Mouse (Mus musculus) 3134 (cell line): ENCODE data around the gene Gm15023.
"Not testable (repeated sequence)": the region's sequence is repeated elsewhere in the genome, so short reads cannot be mapped to it uniquely, and the experiment has no call there.

ENCODE experiments used
- DNase-seq: peaks from one replicate; pipeline ENCODE4 v3.0.0-alpha.2; 2011; ENCODE audit warnings: low spot score; ENCODE audit not compliant: insufficient read length; ENCODE audit errors: extremely low read depth

Gene Gm15023

DNA sequence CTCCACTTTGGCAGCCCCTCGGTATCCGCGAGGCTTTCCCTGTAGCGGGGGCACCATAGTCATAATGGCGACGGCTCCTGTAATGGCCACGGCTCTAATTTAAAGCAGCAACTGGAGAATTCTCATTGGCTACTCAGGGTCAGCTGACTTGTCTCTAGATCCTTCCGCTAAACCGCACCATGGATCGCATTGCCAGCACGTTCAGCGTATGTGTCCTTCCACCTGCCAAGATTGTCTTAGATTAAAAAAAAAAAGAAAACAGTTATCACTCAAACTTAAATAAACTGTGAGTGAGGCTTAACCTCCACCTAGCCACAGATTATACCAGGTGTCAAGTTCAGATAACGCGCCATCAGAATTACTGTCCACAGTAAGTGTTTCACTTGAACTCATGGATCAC is at the start of gene Gm15023:
TSS of gene Gm15023 (minus strand) at position 101 of the 400 bp plus-strand sequence.
- DNase-seq: not testable (repeated sequence)

DNA sequence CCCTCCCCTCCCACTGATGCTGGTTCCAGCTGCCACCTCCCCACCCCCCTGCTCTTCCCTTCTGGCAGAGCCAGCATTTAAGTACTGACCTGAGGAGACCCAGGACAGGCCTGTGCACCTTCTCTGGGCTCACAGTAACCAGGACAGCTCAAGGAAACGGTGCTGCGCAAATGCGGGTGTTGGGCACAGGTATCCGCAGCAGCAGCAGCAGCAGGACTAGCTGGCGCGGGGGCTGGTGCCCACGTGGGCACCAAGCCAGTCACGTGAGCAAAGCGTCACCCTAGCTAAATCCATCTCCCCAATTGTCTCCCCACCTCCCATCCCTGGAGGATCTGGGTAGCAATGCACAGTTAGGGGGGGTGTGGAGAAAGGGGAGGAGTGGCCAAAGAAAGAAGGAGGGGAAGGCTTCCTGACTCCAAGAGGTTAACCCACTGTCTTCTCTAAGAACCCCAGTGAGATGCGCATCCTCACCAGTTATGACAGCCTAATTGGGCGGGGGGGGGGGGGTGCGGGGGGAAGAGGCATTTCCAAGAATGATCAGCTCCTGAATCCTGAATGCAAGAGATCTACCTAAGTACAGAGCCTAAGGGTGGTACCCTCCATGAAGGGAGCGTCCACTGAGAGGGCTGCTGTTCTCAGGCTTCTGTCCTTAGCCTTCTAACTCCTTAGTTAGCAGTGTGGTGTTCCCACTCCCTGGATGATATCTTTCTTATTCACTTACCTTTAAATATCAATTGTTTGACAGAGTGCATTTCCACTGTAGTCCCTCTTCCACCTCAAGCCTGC is 33.2 kb upstream of the Gm15023 start, which contains the start of gene Tceal6:
TSS of gene Tceal6 (minus strand) at position 252 of the 786 bp plus-strand sequence.
- no peak for DNase-seq

DNA sequence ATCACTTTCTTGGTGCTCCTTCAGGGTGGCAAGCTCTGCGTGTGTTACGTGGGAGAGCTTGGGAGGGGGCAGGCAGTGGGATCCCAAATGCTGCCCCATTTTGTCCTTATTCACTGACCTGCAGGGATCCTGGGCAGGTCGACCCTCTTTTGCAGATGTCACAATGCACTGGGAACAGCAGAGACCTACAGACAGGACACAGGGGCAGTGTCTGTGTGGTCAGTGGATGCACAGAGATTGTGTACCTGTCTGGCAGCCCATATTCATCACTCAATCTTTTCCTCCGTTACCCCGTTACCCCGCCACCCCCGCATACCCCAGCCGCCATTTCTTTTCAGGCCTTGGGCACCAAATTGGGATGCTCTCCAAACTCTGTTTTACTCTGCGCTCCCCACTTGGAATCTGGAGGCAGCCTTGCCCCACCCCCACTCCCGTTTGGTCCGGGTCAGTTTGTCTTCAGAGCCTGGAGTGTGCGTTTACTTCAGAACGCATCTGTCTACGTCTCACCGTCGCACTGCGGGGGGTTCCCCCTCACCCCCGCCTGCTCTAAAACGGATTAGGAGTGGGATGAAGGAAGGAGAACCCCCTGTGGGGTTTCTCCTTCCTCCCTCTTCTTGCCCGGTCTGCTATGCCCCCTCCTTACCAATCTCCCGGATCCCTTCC is 32.5 kb upstream of the Gm15023 start:
- DNase-seq: not testable (repeated sequence)

DNA sequence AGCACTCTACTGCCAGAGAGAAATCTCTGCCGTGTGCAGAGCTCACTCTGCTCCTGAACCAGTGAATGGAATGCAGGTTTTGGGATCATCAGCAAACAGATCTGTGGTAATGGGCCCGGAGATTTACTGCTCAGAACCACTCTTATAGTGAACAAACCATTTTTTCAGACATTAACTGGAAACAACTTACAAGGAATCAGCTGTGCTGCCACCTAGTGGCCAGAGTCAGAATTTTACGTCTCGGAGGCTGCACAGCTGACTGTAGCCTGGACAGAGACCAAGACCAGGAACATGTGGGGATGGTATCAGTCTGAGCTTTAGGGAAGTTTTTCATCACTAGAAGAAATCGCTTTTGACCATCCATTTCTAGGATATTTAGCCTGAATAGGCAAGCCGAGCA is 12.5 kb upstream of the Gm15023 start:
- not testable (repeated sequence) for DNase-seq

DNA sequence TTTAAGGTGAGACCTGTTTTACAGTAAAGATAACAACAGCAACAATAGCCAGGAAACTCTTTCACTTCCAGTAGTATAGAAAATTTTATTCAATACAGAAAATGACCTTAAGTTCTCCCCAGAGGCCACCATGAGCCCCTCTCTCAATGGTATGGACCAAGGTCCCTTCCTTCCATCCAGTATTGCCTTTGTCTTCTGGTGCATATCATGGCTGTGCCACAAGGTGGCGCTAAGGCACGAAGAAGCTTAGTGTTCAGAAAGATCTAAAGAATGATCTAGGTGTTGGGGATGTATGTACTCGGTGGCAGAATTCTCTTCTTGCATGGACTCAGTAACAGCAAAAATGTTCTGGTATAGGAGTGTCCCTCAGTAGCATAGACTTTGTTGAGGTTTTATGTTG is 11.2 kb upstream of the Gm15023 start:
- not testable (repeated sequence) for DNase-seq
